Mouse (Mus musculus): ENCODE data around the gene Cacnb4. TPM values are rescaled to one million over a fixed set of nuclear protein-coding genes. Genes with fewer than 3 reads are reported as not detected.
A peak's percentile ranks its signal among the peaks of the same experiment; 100 is the strongest.

Cacnb4 gene
- polyA plus RNA-seq, 1 experiment, result not detected

DNA sequence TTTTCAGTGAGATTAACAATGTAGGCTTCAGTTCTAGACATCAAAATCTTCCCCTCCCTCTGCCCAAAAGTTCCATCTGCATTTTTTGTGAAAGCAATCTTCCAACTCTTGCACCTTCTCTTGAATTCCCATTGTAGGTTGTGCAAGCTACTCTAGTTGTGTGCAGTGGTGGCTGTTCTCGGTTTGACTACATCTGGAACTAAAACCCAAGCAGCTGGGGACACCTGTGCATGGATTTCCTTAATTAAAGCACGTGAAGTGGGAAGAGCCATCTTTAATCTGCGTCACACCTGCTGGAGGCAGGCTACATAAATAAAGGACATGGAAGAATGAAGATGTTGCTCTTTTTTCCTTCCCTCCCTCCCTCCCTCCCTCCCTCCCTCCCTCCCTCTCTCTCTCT, 286.7 kb downstream of the Cacnb4 start:
- TF ChIP-seq POLR2A (IDR thresholded peaks at IDR 0.05; ENCODE audit: insufficient read depth, low read length) (no peak), CTCF (IDR thresholded peaks at IDR 0.05; ENCODE audit: low read depth, low read length) (no peak), EP300 (IDR thresholded peaks at IDR 0.05; ENCODE audit: insufficient read depth, low read depth, low read length) (no peak)
- H3K36me3 ChIP-seq (ENCODE audit: control insufficient read depth, insufficient read depth, low read length, poor library complexity, severe bottlenecking), result no peaks in the 10 kb centered on the region
- no peak overlapping the region for H3K9ac ChIP-seq (ENCODE audit: low read depth, poor library complexity, severe bottlenecking)
- no peak overlapping the region for H3K4me3 ChIP-seq (ENCODE audit: low read depth, low read length)
- no peaks in the 10 kb centered on the region for H3K9me3 ChIP-seq (replicated peaks; ENCODE audit: control insufficient read depth, insufficient read depth, low read length, poor library complexity, severe bottlenecking)
- H3K27me3 ChIP-seq (ENCODE audit: control insufficient read depth, insufficient read depth, low read length, poor library complexity, severe bottlenecking), result no peaks in the 10 kb centered on the region
- H3K27ac ChIP-seq (ENCODE audit: insufficient read depth, low read length), result no peak overlapping the region
- H3K4me1 ChIP-seq (ENCODE audit: control insufficient read depth, insufficient read depth, low read length), result no peaks in the 10 kb centered on the region

DNA sequence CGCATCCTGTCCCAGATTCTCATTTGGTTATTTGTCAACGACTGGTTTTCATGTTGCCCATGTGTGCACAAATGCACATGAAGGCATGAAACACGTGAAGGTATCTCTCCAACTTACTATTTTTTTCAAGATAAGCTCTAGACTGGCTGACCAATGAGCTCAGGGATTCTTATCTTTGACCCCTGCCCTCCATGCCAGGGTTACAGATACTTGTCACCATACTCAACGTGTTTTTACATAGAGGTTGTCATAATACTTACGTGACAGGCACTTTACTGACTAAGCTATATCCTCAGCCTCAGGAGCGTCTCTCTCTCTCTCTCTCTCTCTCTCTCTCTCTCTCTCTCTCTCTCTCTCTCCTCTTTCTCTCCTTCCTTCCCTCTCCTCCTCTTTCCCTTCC, 290.2 kb downstream of the Cacnb4 start:
- Histone ChIP-seq H3K4me1 (ENCODE audit: control insufficient read depth, insufficient read depth, low read length) (no peaks in the 10 kb centered on the region), H3K27me3 (ENCODE audit: control insufficient read depth, insufficient read depth, low read length, poor library complexity, severe bottlenecking) (no peaks in the 10 kb centered on the region), H3K27ac (ENCODE audit: insufficient read depth, low read length) (no peak overlapping the region), H3K9ac (ENCODE audit: low read depth, poor library complexity, severe bottlenecking) (no peak overlapping the region), H3K4me3 (ENCODE audit: low read depth, low read length) (no peak overlapping the region), H3K36me3 (ENCODE audit: control insufficient read depth, insufficient read depth, low read length, poor library complexity, severe bottlenecking) (no peaks in the 10 kb centered on the region), H3K9me3 (replicated peaks; ENCODE audit: control insufficient read depth, insufficient read depth, low read length, poor library complexity, severe bottlenecking) (no peaks in the 10 kb centered on the region)
- TF ChIP-seq POLR2A (IDR thresholded peaks at IDR 0.05; ENCODE audit: insufficient read depth, low read length), result no peak
- no peak for TF ChIP-seq CTCF (IDR thresholded peaks at IDR 0.05; ENCODE audit: low read depth, low read length)
- TF ChIP-seq EP300 (IDR thresholded peaks at IDR 0.05; ENCODE audit: insufficient read depth, low read depth, low read length), result no peak

DNA sequence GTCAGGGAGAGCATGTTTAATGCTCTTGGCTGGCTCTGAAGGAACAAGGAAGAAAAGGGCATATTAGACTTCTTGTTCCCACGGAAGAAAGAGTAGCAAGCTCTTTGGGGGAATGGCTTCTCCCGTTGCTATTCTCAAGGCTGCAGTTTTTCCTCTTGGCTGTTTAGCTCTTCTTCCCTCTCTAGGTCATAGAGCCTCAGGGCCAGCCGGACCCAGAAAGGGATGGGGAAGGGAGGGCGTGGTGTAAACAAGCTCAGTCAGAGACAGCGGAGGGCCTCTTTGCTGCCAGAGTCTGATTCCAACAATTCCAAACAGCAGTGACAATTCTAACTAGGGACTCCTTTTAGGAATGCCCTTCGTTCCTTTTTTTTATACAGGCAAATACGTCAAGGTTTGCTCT, 290.6 kb downstream of the Cacnb4 start:
- H3K27ac ChIP-seq (ENCODE audit: insufficient read depth, low read length), result no peak overlapping the region
- H3K4me3 ChIP-seq (ENCODE audit: low read depth, low read length), result no peak overlapping the region
- TF ChIP-seq CTCF (IDR thresholded peaks at IDR 0.05; ENCODE audit: low read depth, low read length), result no peak
- TF ChIP-seq POLR2A (IDR thresholded peaks at IDR 0.05; ENCODE audit: insufficient read depth, low read length), result no peak
- no peak for TF ChIP-seq EP300 (IDR thresholded peaks at IDR 0.05; ENCODE audit: insufficient read depth, low read depth, low read length)
- H3K27me3 ChIP-seq (ENCODE audit: control insufficient read depth, insufficient read depth, low read length, poor library complexity, severe bottlenecking), result no peaks in the 10 kb centered on the region
- H3K36me3 ChIP-seq (ENCODE audit: control insufficient read depth, insufficient read depth, low read length, poor library complexity, severe bottlenecking), result no peaks in the 10 kb centered on the region
- H3K9ac ChIP-seq (ENCODE audit: low read depth, poor library complexity, severe bottlenecking), result no peak overlapping the region
- H3K4me1 ChIP-seq (ENCODE audit: control insufficient read depth, insufficient read depth, low read length), result no peaks in the 10 kb centered on the region
- H3K9me3 ChIP-seq (replicated peaks; ENCODE audit: control insufficient read depth, insufficient read depth, low read length, poor library complexity, severe bottlenecking), result no peaks in the 10 kb centered on the region

DNA sequence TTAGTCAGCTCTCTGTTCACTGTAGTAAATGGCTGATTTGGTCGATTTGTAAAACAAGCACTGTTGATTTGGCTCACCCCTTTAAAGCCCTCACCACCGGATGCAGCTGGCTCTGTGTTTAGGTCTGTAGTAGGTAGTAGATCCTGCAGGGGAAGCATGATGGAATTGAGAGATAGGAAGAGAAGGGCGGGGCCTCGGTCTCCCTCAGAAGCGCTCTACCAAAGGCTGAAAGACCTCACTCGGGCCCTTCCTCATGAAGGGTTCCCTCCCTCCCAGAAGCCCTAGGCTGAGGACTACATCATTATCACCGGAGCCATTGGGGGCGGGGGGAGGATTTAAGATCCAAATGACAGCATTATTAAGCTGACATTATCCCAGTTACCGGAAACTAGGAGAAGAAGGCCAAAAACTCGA, 297.8 kb downstream of the Cacnb4 start:
- Histone ChIP-seq H3K9me3 (replicated peaks; ENCODE audit: control insufficient read depth, insufficient read depth, low read length, poor library complexity, severe bottlenecking) (no peaks in the 10 kb centered on the region), H3K27me3 (ENCODE audit: control insufficient read depth, insufficient read depth, low read length, poor library complexity, severe bottlenecking) (no peaks in the 10 kb centered on the region), H3K4me3 (ENCODE audit: low read depth, low read length) (peak overlapping the region; percentile 35), H3K4me1 (ENCODE audit: control insufficient read depth, insufficient read depth, low read length) (no peaks in the 10 kb centered on the region), H3K36me3 (ENCODE audit: control insufficient read depth, insufficient read depth, low read length, poor library complexity, severe bottlenecking) (no peaks in the 10 kb centered on the region), H3K9ac (ENCODE audit: low read depth, poor library complexity, severe bottlenecking) (no peak overlapping the region), H3K27ac (ENCODE audit: insufficient read depth, low read length) (no peak overlapping the region)
- TF ChIP-seq EP300 (IDR thresholded peaks at IDR 0.05; ENCODE audit: insufficient read depth, low read depth, low read length) (no peak), CTCF (IDR thresholded peaks at IDR 0.05; ENCODE audit: low read depth, low read length) (no peak), POLR2A (IDR thresholded peaks at IDR 0.05; ENCODE audit: insufficient read depth, low read length) (no peak)

DNA sequence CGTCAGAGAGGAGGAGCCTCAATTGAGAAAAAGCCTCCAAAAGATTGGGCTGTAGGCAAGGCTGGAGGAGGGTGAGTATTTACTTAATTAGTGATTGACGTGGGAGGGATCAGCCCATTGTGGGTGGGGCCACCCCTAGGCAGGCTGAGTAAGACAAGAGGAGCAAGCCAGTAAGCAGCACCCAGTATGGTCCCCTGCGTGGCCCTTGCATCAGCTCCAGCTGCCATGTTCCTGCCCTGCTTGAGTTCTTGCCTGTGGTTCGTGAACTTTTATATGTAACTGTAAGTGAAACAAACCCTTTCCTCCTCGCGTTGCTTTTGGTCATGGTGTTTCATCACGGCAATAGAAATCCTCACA, 298.2 kb downstream of the Cacnb4 start, which contains the start of gene Neb:
Gene Neb (minus strand): TSS at position 27 of the 357 bp plus-strand sequence.
- no peaks in the 10 kb centered on the region for H3K9me3 ChIP-seq (replicated peaks; ENCODE audit: control insufficient read depth, insufficient read depth, low read length, poor library complexity, severe bottlenecking)
- H3K4me3 ChIP-seq (ENCODE audit: low read depth, low read length), result peak within 1 kb of the TSS; percentile 35
- H3K4me1 ChIP-seq (ENCODE audit: control insufficient read depth, insufficient read depth, low read length), result no peaks in the 10 kb centered on the region
- H3K27me3 ChIP-seq (ENCODE audit: control insufficient read depth, insufficient read depth, low read length, poor library complexity, severe bottlenecking), result no peaks in the 10 kb centered on the region
- TF ChIP-seq POLR2A (IDR thresholded peaks at IDR 0.05; ENCODE audit: insufficient read depth, low read length) (peak; percentile 15), EP300 (IDR thresholded peaks at IDR 0.05; ENCODE audit: insufficient read depth, low read depth, low read length) (no peak)
- H3K36me3 ChIP-seq (ENCODE audit: control insufficient read depth, insufficient read depth, low read length, poor library complexity, severe bottlenecking), result no peaks in the 10 kb centered on the region
- H3K27ac ChIP-seq (ENCODE audit: insufficient read depth, low read length), result no peak within 1 kb of the TSS
- H3K9ac ChIP-seq (ENCODE audit: low read depth, poor library complexity, severe bottlenecking), result no peak within 1 kb of the TSS

Other genes with a start within 250 kb of the Cacnb4 start
- 32.0 and 37.9 TPM in 2 replicates for gene Stam2, start 65.5 kb upstream of the Cacnb4 start, polyA plus RNA-seq (2011; ENCODE audit: insufficient read depth, insufficient read length, low read depth, missing spikeins)
- 54.6 and 55.7 TPM in 2 replicates for gene Fmnl2, start 181.0 kb upstream of the Cacnb4 start, polyA plus RNA-seq (2011; ENCODE audit: insufficient read depth, insufficient read length, low read depth, missing spikeins)

Measured in ES-Bruce4 (cell line).